Mouse (Mus musculus) stomach, postnatal 0 days (tissue): ENCODE measurements at regions not wholly inside any gene's neighbourhood (a gene's known extent, or its start where the extent isn't known, plus 50 kb on each side); places are given as distances from the start of the nearest gene placed in this dataset.

Source experiments
- ATAC-seq: fragments of 200-750 bp; cut with Nextera tagmentation; 2 replicates; pipeline ENCODE4 v1.8.0; 2017; ENCODE audit not compliant: low FRiP score, low TSS enrichment
- DNase-seq: peaks from one replicate; pipeline ENCODE4 v3.0.0-alpha.2; 2016; ENCODE audit warnings: low spot score
- H3K27ac ChIP-seq: fragments of 300-500 bp; sonication (generic); replicated peaks from 2 replicates; pipeline ENCODE4 v1.5.1; 2014; ENCODE audit warnings: mild to moderate bottlenecking, control low read depth
- H3K27me3 ChIP-seq: fragments of 300-500 bp; sonication (generic); 2 replicates; pipeline ENCODE4 v1.6.1; 2014; ENCODE audit warnings: low read length; ENCODE audit not compliant: control insufficient read depth, insufficient read depth
- H3K36me3 ChIP-seq: fragments of 300-500 bp; sonication (generic); 2 replicates; pipeline ENCODE4 v1.6.1; 2014; ENCODE audit warnings: low read length, mixed read lengths; ENCODE audit not compliant: control insufficient read depth, insufficient read depth
- H3K4me1 ChIP-seq: fragments of 300-500 bp; sonication (generic); replicated peaks from 2 replicates; pipeline ENCODE4 v1.6.1; 2014; ENCODE audit warnings: antibody characterized with exemption; ENCODE audit not compliant: control insufficient read depth, insufficient read depth
- H3K4me2 ChIP-seq: fragments of 300-500 bp; sonication (generic); replicated peaks from 2 replicates; pipeline ENCODE4 v1.6.1; 2014; ENCODE audit warnings: low read depth, mild to moderate bottlenecking, control low read depth, moderate library complexity
- H3K4me3 ChIP-seq: fragments of 300-500 bp; sonication (generic); 2 replicates; pipeline ENCODE4 v1.5.1; 2014; ENCODE audit warnings: low read depth, low read length, control low read depth
- H3K9ac ChIP-seq: fragments of 300-500 bp; sonication (generic); 2 replicates; pipeline ENCODE4 v1.6.1; 2014; ENCODE audit warnings: mild to moderate bottlenecking, low read length, control low read depth, mixed read lengths
- H3K9me3 ChIP-seq: fragments of 300-500 bp; sonication (generic); 2 replicates; pipeline ENCODE4 v1.6.1; 2016; ENCODE audit warnings: low read length; ENCODE audit not compliant: control insufficient read depth
- CTCF ChIP-seq: IDR thresholded peaks from 2 replicates; pipeline ENCODE4 v1.5.1; 2016; ENCODE audit warnings: antibody characterized with exemption, low read depth, mild to moderate bottlenecking, moderate library complexity
- EP300 ChIP-seq: optimal IDR thresholded peaks from 2 replicates; pipeline ENCODE3; 2016; ENCODE audit warnings: antibody characterized with exemption
- WGBS: fragments of 180-500 bp; shearing (Covaris S2); extraction: QIAGEN DNeasy Blood & Tissue Kit; methylation state at CpG from one replicate; pipeline ENCODE4 v1.1.7; 2014; 5-methylcytosine and 5-hydroxymethylcytosine counted together

DNA sequence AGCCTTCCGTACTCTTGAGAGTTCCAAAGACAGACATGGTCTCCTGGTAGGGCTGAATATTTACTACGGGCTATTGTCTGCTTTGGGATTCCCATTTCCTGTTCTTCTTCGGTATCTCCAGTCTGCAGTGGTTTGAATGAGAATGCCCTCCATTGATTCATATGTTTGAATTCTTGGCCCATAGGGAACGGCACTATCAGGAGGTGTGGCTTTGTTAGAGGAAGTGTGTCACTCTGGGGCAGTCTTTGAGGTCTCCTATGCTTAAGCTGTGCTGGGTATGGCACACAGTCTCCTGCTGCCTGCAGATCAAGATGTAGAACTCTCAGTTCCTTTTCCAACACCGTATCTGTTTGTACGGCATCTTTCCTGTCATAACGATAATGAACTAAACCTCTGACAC, 56.7 kb upstream of the Map1b start:
- H3K36me3 ChIP-seq, result no peaks in the 10 kb centered on the region
- no peak overlapping the region for H3K4me2 ChIP-seq
- ATAC-seq (no peak), DNase-seq (no peak)
- H3K27me3 ChIP-seq, result no peaks in the 10 kb centered on the region
- H3K9me3 ChIP-seq, result no peaks in the 10 kb centered on the region
- H3K4me1 ChIP-seq, result no peaks in the 10 kb centered on the region
- no peak overlapping the region for H3K4me3 ChIP-seq
- H3K9ac ChIP-seq, result no peak overlapping the region
- H3K27ac ChIP-seq, result no peak overlapping the region
- TF ChIP-seq CTCF (no peak), EP300 (no peak)
- WGBS, result 82% methylated on average over 7 of the region's 7 CpGs

DNA sequence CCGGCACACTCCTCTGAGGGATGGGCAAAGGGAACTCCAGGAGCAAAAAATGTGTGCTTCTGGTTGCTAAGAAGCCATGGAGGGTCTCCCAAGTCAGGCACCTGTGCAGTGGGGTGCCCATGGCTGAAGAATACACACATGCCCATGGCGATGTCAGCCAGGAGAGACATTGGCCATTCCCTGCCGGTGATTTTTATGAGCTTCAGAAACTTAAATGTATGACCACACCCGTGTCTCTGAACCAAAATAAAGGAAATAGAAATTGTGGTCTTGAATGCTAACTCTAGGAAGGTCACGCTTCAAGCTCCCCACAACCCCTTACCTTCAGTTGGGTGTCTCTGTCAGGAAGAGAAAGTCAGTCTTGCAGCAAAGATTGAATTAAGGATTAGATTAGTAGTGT, 56.0 kb upstream of the Map1b start:
- no peak for TF ChIP-seq EP300
- no peak for TF ChIP-seq CTCF
- Histone ChIP-seq H3K9me3 (no peaks in the 10 kb centered on the region), H3K27ac (no peak overlapping the region), H3K4me3 (no peak overlapping the region), H3K4me2 (no peak overlapping the region), H3K27me3 (no peaks in the 10 kb centered on the region), H3K9ac (no peak overlapping the region), H3K4me1 (no peaks in the 10 kb centered on the region), H3K36me3 (no peaks in the 10 kb centered on the region)
- 86% methylated on average over 5 of the region's 5 CpGs for WGBS
- DNase-seq (no peak), ATAC-seq (no peak)
